Mouse (Mus musculus): ENCODE measurements around the gene Dppa5a.
A peak's percentile ranks its signal among the peaks of the same experiment; 100 is the strongest.
"Not testable (repeated sequence)": the region's sequence is repeated elsewhere in the genome, so short reads cannot be mapped to it uniquely, and the experiment has no call there.

Dppa5a gene

DNA sequence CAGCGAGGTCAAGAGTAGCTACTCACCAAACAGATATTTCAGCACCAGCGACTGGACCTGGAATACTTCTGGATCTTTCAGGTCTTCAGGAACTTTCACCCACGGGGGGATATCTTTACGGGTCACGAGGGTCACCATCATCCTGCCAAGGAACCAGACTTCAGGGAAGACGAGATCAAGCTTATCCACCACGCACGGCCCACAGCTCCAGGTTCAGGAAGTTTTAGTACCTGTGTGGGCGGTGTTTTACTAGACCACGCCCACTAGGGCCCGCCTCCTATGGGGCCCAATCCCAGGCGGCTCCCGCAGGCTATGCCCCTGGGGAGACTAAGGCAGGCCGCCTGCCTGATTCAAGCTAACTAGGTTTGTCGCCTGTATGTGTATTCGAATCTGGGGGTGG, at the start of gene Dppa5a:
Gene Dppa5a (minus strand): TSS at position 219 of the 400 bp plus-strand sequence.
- DNase-seq (ENCODE audit: low spot score in 2 of 2) = not testable (repeated sequence)

DNA sequence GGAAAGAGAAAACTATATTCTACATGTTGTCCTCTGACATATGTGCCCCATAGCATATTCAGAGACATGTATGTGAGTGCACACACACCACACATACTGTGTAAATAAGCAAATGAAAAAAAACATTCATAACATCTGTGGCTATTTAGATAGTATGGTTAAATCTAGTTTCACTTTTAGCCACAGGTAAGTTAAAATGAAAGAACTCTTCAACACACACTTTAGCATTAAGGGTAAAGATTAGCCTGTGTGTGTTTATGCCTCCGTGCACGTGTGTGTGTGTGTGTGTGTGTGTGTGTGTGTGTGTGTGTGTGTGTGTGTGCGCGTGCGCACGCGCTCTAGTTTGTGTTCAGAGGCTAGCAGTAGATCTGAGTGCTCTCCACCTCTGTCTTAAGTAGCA, 33.6 kb upstream of the Dppa5a start:
- DNase-seq (ENCODE audit: low spot score in 2 of 2) = no peak

DNA sequence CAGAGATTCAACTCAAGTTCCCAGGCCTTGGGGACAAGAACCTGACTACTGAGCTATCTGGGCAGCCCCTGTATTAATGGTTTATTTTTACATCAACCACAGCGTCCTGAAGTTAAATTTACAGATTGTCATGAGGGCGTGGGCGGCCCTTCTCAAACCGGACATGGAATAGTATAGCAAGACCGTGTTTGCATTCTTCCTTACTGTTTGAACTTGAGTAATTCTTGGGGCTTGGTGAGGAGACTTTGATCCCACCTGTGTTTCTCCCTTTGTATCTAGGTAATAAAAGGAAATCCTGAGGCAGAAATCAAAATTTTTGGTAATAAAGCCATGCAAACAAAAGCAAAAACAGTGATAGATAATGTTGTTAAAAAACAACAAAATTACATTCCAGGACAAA, 32.6 kb upstream of the Dppa5a start:
- DNase-seq (ENCODE audit: low spot score in 2 of 2) = no peak

DNA sequence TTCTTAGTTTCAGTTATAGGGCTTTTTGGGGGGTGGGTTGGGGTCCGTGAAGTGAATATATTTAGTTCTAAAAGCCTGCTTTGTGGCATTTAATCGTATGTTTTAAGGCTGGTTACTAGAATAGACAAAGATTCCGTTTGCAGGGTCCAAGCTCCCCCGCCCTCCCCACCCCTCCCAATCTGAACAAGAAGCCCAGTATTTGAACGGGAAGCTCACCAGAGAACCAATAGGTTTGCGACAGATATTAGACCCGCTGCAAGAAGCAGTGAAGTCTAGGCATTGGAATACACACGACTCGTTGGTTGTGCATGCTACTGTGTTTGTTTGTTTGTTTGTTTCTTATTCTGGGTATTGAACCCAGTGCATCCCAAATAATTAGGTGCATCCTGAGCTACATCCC, 28.5 kb upstream of the Dppa5a start:
- DNase-seq (ENCODE audit: low spot score in 2 of 2) = no peak

DNA sequence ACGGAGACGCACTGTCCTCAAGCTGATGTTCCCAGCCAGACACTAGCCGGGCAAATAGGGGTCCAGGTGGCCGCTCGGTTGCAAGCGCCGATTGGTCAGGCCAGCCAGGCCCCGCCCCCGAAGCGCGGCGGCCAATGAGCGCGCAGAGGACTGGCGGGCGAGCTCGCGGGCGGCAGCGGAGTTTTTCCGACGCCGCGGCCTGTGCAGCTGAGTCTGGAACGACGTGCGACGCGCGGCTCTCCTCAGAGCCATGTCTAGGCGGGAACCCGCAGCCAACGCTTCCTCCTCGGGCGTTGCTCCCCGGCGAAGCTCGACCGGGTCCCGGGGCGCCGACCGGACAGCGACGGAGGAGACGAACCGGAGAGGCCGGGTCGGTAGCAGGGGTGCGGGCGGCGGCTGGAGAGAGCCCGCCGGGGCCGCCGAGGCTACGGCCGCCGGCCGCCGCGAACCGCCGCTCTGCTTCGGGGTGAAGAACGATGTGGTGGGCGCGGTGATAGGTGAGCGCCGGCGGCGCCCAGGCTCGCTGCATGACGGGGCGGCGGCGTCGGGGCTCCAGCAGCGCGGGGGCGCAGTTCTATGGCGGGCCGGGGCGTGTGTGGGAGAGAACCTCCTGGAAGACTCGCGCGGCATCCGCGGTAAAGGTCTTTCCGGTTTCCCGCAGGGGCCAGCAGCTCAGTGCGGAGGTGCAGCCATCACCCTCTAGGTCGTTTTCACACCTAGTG, 27.8 kb upstream of the Dppa5a start, which contains the start of gene Ddx43:
Gene Ddx43 (plus strand): TSS at position 148 of the 722 bp plus-strand sequence.
- peak; percentile 11 to 21 for DNase-seq (ENCODE audit: low spot score in 2 of 2)

DNA sequence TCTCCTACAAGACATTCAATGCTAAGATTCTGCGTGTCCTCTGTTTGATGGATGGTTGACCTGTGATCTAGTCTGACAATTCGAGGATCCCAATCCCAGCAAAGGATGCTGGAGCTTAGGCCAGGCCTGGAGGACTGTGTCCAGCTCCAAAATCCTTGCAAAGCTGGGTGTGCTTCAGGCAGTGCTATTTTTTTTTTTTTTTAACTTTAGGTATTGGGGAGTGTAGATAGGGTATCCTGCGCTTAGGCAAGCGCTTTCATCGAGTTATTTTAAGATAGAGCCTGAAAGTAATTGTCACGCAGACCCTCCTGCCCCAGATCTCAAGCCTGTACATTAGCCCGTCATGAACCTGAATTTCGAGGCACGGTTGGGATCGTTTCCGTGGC, 27.3 kb upstream of the Dppa5a start:
- no peak for DNase-seq (ENCODE audit: low spot score in 2 of 2)

DNA sequence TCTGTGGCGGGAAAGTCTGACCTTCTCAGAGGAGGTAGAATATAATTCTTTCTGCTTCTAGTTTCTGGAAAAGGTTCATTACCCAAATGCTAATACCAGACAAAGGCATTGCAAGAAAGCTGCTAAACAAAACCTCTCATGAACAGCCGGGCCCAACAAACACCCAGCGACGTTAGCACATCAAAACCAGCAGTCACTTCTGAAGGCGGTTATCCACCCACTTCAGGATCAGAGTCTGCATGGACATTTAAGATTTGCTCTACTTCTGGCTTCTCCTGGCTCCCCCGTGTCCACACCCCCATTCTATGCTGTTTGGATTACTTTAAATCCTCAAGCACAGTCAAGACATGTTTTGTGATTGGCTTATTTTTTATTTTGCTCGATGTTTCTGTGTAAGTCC, 26.6 kb upstream of the Dppa5a start:
- DNase-seq (ENCODE audit: low spot score in 2 of 2) = no peak

DNA sequence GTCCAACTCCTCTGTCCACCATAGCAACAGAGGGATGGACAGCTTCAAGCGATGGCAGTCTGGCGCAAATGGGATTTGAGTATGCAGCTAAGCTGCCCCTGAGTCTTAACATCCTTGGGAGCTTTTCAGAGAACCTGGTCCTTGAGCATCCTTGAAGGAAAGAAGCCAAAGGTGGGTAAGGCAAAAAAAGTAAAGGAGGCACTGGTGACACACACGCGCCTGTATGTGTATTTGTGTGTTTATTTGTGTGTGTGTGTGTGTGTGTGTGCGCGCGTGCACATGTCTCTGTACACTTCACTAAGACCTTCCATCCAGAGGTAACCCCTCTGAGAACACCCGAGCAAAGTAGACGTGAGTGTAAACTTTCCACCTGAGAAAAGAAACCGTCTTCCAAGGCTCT, 25.8 kb upstream of the Dppa5a start:
- no peak for DNase-seq (ENCODE audit: low spot score in 2 of 2)

DNA sequence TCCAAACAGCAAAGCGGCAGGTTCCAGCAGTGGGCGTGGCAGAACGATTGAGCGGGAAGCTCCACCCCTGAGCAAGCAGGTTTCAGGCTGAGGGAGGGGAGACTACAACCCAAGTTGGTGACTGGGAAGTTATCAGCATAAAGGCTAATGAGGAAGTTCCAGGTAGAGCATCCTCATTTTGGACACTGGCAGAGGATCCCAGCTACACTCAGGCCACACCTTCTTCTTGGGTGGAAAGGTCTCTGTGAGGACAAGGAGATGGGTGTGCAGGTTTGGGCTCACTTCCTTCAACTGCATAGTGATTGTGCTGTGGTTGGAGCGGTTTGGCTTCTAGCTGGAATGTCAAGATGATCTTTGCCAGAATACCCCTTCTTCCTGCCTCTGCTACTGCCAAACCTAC, 22.0 kb upstream of the Dppa5a start:
- no peak for DNase-seq (ENCODE audit: low spot score in 2 of 2)

DNA sequence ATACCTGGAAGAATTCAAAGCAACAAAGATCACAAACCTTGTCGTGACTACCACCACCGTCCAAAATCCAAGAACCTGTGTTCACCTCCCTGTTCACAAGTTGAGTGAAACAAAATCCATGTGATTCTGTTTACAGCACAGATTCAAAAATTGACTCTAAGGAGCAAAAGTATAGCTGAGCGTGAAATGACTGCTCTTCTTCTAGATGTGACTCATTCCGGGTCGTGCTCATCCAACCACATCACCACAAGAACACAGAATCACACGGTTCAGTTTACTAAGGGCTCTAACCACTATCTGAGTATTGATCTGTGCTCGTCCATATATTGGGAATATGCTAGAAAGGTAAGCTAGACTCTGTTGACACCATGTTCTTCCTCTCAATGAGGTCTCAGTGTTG, 19.0 kb upstream of the Dppa5a start:
- no peak for DNase-seq (ENCODE audit: low spot score in 2 of 2)

DNA sequence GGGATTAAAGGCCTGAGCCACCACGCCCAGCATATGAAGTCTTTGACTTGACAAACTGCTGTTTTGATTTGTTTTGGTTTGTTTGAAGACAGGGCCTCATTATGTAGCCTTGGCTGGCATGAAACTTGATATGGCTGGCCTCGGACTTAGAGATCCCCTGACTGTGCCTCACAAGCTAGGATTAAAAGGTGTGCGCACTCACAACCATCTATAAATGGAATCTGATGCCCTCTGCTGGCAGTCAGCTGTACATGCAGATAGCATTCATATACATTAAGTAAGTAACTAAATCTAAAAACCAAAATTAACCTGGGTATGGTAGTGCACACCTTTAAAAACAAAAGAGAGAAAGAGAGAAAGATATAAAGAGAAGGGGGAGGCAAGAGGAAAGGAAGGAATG, 17.9 kb upstream of the Dppa5a start:
- DNase-seq (ENCODE audit: low spot score in 2 of 2) = no peak

DNA sequence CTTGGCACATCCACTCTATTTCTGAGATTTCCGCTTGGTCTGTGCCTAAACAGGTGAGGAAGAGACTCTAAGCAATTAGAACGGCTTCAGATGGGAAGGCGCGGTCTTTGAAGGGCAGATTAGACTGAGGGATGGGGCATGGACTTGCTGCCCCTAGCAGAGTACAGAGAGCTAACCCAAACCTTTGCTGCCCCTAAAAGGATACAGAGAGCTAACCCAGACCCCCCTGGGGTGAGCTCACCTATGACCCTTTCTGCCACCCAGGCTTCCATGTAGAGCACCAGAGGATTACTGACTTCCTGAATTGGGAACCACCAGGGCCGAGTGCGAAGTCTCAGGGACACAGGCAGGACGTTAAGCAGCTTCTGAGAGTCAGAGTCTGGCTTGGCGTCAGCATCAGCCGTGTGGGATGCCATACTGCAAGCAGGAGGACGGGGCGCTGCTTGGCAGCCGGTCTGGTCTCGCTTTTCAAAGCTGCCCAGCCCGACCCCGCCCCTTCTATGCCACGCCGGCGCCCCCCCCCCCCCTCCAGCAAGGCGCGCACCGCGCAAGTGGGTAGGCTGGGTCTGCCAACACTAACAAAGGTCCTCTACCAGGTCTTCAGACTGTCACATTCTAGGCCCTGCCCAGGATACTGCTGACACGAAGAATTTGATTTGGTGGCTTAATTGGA, 10.3 kb upstream of the Dppa5a start, which contains the start of gene Ooep:
Gene Ooep (minus strand): TSS at position 613 of the 673 bp plus-strand sequence.
- peak; percentile 6 to 8 for DNase-seq (ENCODE audit: low spot score in 2 of 2)

DNA sequence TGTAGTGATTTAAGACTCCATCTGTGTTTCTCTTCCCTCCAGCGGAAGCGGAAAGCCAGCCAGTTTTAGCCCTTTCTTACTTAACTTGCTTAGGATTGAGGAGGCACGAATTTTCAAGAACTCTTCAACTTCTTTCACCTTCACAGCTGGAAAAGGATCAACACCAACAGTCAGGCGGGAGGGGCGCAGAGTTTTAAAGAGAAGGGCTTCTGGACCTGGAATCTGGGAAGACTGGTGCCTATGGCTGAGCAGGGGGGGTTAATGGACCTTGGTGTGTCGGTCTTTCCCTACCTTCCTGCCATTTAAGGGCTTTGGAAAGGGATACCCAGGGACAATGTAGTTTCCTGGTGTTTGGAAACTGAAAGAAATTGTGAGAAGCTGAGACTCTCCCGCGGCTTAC, 9.6 kb upstream of the Dppa5a start:
- DNase-seq (ENCODE audit: low spot score in 2 of 2) = no peak

DNA sequence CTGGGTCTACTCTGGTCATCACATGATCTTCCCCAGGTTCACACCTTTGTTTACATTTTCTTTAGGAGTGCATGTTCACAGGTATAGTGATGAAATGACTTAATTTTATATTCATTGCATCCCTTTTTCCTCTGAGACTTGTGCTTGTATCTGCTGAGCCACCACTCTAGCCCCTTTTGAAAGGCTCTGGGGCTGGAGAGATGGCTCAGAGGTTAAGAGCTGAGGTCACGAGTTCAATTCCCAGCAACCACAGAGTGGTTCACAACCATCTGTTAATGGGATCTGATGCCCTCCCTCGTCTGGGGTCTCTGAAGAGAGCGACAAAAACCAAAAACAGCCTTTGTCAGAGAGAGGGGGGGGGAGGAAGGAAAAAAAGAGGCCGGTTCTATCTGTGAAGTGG, 7.5 kb upstream of the Dppa5a start:
- no peak for DNase-seq (ENCODE audit: low spot score in 2 of 2)

DNA sequence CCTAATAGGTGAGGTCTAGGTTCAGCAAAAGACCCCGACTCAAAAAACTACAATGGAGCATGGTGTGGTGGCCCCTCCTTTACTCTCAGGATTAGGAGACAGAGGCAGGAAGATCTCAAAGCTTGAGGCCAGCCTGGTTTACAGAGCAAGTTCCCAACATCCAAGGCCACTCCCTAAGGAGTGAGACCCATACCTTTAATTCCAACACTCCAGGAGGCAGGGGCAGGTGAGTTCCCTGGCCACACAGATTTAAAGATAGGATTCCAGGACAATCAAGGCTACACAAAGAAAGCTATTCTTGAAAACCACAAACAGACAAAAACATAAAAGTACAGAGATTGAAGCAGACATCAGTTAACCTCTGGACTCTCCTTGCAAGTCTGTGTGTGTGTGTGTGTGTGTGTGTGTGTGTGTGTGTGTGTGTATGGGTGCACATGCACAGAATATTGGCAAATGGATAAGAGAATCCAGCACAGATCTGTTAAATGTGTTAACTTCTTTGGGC, 7.0 kb upstream of the Dppa5a start:
- DNase-seq (ENCODE audit: low spot score in 2 of 2) = no peak

DNA sequence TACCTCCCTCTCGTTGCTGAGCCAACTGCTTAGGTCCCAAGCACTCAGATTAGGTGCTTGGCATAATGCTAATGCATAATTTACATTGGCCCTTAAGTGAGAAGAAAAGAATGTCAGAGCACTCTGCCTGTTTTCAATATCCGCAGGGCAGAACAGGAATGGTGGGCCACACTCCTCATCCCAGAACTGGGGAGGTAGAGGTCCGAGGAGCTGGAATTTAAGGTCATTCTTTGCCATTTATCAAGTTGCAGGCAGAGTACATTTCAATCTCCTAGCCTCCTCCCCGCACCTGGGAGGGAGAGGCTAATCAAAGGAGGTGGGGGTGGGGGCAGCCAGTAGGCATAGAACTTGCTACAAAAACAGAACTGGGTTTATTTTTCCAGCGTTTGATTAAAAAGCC, 6.4 kb upstream of the Dppa5a start:
- no peak for DNase-seq (ENCODE audit: low spot score in 2 of 2)

DNA sequence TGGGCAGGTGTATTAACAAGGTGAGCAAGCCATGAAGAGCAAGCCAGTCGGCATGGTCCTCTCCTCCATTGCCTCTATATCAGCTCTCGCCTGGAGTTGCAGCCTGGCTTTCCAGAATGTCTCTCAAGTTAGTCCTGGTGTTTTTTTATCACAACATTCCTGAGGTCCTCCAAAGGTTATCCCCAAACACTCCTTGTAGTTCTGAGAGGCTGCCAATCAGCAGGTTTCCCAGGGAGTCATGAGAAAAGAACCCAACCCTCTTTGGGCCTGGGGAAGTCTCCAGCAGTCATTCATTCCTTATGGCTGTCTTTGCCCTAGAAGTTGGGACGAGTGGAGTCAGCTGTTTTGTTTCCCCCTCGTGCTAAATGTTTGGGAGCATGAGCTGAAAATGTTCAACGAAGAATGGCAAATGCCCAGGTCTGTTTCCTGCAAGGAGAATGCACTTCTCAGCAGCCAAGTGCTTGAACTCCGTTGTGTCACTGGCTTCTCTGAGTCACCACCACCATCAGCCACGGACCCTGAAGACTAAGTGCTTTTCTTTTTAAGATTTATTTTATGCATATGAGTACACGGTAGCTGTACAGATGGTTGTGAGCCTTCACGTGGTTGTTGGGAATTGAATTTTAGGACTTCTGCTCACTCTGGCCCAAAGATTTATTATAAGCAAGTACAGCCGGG, 5.0 kb upstream of the Dppa5a start:
- DNase-seq (ENCODE audit: low spot score in 2 of 2) = no peak

DNA sequence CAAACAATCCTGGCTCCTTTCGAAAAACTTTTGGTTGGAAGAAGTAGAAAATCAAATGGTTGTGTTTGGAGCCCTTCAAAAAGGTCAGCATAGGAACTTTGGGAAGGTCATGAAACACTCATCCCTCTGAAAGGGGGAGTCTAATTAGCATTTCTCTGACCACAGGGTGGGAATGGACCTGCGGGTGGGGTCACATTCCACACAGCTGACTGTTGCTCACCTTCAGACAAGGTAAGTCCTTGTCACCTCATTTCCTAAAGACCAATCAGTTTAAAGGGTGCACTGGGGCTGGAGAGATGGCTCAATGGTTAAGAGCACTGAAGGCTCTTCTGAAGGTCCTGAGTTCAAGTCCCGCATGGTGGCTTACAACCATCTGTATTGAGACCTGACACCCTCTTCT, 3.5 kb upstream of the Dppa5a start:
- no peak for DNase-seq (ENCODE audit: low spot score in 2 of 2)

DNA sequence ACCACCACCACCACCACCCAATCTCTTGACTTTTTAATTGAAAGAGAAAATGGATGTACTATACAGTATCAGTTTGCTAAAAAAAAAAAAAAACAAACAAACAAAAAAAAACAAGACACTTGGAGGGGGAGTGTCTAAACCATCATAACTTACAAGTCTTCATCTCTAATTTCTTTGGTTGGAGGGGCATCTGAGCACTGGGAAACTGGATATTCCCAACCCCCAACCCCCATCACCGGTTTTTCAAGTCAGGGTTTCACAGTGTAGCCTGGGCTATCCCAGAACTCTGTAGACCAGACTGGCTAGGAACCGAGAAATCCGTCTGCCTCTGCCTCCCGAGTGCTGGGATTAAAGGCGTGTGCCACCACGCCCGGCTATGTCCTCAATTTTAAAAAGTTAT, 1.8 kb upstream of the Dppa5a start:
- DNase-seq (ENCODE audit: low spot score in 2 of 2) = no peak

DNA sequence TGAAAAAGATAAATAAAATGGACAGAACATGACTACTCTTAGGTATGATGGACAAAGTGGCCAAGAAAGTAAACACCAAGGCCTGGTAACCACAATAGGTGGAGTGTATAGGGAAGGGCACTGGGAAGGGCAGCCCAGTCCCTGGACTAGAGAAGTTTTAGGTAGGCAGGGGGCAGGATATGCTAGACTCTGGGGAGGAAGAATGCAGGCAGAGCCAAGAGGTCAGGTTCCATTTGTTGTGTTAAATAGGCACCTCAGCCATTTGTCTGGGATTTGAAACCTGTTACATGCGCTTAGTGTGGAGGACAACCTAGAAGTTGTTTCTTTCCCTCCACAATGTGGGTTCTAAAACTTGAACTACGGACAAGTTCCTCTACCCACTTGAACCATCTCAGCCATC, 1.4 kb upstream of the Dppa5a start:
- DNase-seq (ENCODE audit: low spot score in 2 of 2) = no peak

DNA sequence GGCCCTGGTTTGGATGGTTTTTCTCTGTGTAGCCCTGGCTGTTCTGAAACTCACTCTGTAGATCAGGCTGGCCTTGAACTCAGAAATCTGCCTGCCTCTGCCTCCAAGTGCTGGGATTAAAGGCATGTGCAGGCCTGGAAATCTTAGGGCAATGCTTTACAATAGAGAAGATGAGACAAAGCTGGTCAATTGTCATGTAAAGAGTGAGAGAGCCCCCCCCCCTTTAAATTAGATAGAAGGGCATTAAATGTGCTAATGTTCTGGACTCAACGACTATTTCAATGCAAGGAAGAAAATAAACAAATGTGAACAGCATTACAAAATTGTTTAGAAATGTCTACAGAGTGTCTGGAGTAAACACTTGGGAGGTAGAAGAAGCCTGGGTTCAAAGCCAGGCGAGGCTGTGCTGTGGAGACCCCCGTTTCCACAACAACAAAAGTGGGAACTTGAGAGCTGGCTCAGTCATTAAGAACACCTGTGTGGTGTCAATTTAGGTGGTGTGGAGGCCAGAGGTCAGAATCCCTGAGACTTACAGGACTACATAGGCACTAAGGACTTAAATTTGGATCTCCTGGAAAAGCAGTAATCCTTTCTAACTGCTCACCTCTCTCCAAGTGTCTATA, 805 bp upstream of the Dppa5a start:
- DNase-seq (ENCODE audit: low spot score in 2 of 2) = no peak

DNA sequence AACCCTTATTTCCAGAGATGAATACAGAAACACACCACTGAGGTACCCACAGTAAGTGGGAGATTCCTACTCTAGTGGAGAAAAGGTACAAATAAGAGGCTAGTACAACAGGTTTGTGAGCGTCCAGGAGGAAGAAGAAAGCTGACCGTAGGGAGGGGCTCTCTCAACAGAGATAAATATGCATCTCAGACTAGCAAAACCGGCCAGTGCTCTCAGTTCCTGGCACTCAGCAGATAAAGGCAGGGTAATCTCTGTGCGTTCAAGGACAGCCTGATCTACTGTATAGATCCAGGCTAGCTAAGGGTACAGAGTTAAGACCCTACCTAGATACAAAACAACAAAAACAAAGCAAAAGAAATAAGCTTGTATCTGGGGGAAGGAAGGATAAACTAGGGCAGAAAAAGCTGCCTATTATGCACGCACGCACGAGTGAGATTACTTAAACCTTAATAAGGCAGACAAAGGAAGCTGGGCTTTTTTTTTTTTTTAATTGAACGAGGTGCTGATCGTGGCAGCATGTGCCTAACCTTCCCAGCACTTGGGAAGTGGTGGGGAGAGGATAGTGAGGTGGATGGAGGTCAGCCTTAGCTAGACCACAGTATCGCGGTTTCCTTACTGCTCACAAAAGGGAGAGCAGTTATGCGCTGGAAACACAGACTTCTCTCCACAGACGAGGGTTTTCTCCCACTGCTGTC, 2.0 kb downstream of the Dppa5a start:
- no peak for DNase-seq (ENCODE audit: low spot score in 2 of 2)
